Mouse (Mus musculus) regulatory T cell (primary cell): ENCODE data around the gene Plppr2.

Experiments used
- in situ Hi-C: fragments of 300-600 bp; cut with MboI, MseI; formaldehyde crosslinking; loops from one replicate; pipeline ENCODE4 v1.15.1; 2025; ENCODE audit warnings: high pct_unique_total_duplicates

Plppr2 gene

GRCm38 (mm10) chr9:21932006-21932405, 4.8 kb upstream of the Plppr2 start:
- in situ Hi-C loops, result no loop called here

- in situ Hi-C loops, result no loop called here
These were observed 4.2 kb upstream of the Plppr2 start for GRCm38 (mm10) chr9:21932445-21933137.

- in situ Hi-C loops, result no loop called here
These were observed 2.8 kb upstream of the Plppr2 start for GRCm38 (mm10) chr9:21934021-21934420.

- in situ Hi-C loops, result no loop called here
These were observed 1.2 kb upstream of the Plppr2 start for GRCm38 (mm10) chr9:21935466-21936131.

- in situ Hi-C loops, result no loop called here
These were observed 910 bp downstream of the Plppr2 start for GRCm38 (mm10) chr9:21937711-21938175.

GRCm38 (mm10) chr9:21938234-21938855, 1.5 kb downstream of the Plppr2 start:
- in situ Hi-C loops, result no loop called here

- in situ Hi-C loops, result no loop called here
These were observed 6.2 kb downstream of the Plppr2 start for GRCm38 (mm10) chr9:21943046-21943445.

GRCm38 (mm10) chr9:21943638-21944037, 6.8 kb downstream of the Plppr2 start:
- in situ Hi-C loops, result no loop called here

GRCm38 (mm10) chr9:21944267-21944666, 7.4 kb downstream of the Plppr2 start:
- in situ Hi-C loops, result no loop called here

GRCm38 (mm10) chr9:21947540-21948130, 10.8 kb downstream of the Plppr2 start:
- in situ Hi-C loops, result no loop called here

- in situ Hi-C loops, result no loop called here
These were observed 11.3 kb downstream of the Plppr2 start for GRCm38 (mm10) chr9:21948146-21948545.

- in situ Hi-C loops, result no loop called here
These were observed 12.0 kb downstream of the Plppr2 start for GRCm38 (mm10) chr9:21948790-21949189.

GRCm38 (mm10) chr9:21950322-21950721, 13.5 kb downstream of the Plppr2 start:
- in situ Hi-C loops, result no loop called here

GRCm38 (mm10) chr9:21951977-21952376, 15.1 kb downstream of the Plppr2 start:
- in situ Hi-C loops, result no loop called here

- in situ Hi-C loops, result no loop called here
These were observed 16.8 kb downstream of the Plppr2 start for GRCm38 (mm10) chr9:21953600-21953999.

- in situ Hi-C loops, result no loop called here
These were observed 17.8 kb downstream of the Plppr2 start for GRCm38 (mm10) chr9:21954635-21955034.

- in situ Hi-C loops, result no loop called here
These were observed 18.4 kb downstream of the Plppr2 start for GRCm38 (mm10) chr9:21955225-21955569.

GRCm38 (mm10) chr9:21955570-21956281, 18.9 kb downstream of the Plppr2 start, which contains the start of gene Swsap1:
Gene Swsap1 (plus strand): TSS chr9:21955755.
- in situ Hi-C loops, result no loop called here

GRCm38 (mm10) chr9:21958372-21958771, 21.5 kb downstream of the Plppr2 start:
- in situ Hi-C loops, result no loop called here

GRCm38 (mm10) chr9:21959244-21959643, 22.4 kb downstream of the Plppr2 start:
- in situ Hi-C loops, result no loop called here

- in situ Hi-C loops, result no loop called here
These were observed 23.3 kb downstream of the Plppr2 start for GRCm38 (mm10) chr9:21960135-21960534.
